Mouse (Mus musculus): ENCODE measurements around the gene Erp29.

DNA sequence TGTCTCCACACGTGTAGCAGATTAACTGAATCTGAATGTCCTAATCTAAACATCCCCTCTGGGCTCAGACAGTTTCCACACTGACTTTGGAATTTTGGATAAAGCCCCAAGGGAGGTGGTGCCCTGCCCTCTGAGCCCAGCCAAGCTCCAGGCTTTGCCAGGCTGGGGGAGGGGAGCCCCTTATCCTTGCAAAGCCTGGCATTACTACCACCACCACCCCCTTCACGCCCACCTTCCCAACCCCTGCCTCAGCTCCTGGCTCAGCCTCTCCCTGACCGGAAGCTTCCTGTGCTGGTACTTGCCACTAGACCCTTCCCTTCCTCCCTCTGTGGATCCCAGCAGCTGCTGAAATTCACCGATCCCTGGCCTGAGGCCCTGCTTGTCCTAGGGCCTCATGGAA lies 65.2 kb downstream of the Erp29 start:
- TF ChIP-seq MAX (IDR thresholded peaks at IDR 0.05) (no peak), CTCF (IDR thresholded peaks at IDR 0.05; ENCODE audit: control insufficient read depth, insufficient read depth, insufficient read length) (no peak), FOSL1 (IDR thresholded peaks at IDR 0.05; ENCODE audit: insufficient read depth, low read length, poor library complexity, severe bottlenecking) (no peak)
